Mouse (Mus musculus): ENCODE data around the gene Tnnt3. TPM values are rescaled to one million over a fixed set of nuclear protein-coding genes. Genes with fewer than 3 reads are reported as not detected.

Gene Tnnt3
- total RNA-seq, 2 experiments from 2014 or later: 2.0 TPM; not detected in 1

DNA sequence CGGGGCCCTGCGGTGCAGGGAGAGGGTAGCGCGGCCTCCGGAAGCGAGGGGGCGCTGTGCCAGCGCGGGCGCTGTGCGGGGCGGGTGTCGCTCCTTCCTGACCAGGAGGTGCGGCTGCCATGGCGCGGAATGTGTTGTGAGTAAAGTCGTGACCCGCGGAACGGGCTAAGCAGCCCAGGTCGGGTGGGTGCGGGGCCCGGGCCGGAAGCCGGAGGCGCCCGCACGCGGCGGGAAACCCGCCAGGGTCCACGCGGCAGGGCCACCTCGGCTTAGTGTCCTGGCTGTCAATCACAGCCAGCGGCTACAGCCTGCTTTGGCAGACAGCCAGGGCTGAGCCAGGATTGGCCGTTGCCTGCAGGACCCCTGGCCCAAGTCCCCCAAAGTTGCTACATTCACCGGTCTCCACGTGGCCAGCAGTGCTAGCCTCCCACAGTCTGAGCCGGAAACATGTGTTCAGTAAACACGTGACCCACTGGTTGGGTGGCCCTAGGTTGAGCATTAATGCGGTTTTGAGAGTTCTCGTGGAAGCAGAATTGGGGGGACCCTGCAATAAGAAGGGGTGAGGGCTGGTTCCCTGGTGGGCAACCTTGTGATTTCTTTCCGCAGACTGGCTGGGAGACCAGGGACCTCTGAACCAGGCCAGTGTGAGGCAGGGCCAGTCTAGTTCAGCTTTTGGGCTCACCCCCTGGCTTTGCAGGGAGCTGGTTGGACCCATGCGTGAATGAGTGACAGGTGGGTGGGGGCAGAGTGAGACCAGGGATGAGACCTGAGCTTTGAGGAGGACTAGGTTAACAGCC, 34.6 kb downstream of the Tnnt3 start:
- peak; percentile 72 for DNase-seq (ENCODE audit: low spot score)
- intact Hi-C loops (cut with DNase I): no loop called here

DNA sequence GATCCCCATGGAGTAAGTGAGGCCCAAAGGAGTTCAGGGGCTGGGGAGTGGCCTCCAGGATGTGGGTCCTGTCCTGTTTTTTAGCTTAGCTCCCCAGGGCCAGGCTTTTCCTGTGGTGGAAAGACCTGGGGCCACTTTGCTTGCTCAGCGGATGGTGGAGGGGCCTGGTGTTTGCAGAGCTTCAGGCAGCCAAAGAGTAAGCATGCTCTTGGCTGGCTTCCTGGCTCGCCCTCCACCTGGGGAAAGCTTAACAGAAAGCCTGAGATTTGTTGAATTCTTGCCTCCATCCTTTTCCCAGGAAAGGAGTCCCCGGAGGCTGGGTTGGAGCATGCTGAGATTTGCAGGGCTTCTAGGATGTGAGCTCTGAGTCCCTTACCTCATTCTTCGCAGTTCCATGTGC, 36.5 kb downstream of the Tnnt3 start:
- DNase-seq (ENCODE audit: low spot score): no peak
- intact Hi-C loops (cut with DNase I): loop anchor here (5.0 kb wide), 2 partner anchors 53 to 137 kb away; no protein-coding TSS in a partner anchor

DNA sequence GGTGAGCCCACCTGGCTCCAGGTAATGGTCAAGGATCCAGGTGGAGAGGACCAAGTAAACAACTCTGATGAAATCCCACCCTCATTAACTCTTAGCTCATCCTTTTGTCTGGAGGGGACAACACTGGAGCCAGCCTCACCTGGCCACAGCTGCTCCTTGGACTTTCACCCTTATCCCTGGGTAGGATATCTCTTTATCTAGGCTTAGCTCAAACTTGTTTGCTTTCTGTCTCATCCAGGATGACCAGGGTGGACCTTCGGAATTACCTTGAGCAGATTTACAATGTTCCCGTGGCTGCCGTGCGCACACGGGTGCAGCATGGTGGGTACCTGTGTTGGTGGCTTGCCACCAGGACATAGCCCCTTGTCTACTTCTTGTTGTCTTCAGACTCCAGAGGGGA, 37.2 kb downstream of the Tnnt3 start:
- intact Hi-C loops (cut with DNase I): loop anchor here (5.0 kb wide), 2 partner anchors 54 to 136 kb away; no protein-coding TSS in a partner anchor

DNA sequence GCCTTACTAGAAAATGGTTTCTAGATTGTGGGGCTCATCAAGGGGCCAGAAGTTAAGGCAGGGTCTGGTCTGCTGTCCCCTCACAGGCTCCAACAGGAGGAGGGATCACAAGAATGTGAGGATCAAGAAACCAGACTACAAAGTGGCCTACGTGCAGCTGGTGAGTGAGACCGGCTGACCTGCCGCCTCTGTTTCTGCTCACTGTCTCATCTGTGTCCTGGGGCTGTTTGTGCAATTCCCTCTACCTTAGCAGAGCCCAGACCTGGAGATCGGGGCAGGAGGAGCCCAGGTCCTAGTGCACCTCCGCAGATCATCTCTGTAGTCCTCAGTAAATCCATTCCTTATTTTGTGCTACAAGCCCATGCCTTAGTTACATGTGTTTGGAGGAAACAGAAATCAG, 38.5 kb downstream of the Tnnt3 start:
- no peak for DNase-seq (ENCODE audit: low spot score)
- intact Hi-C loops (cut with DNase I): loop anchor here (5.0 kb wide), 2 partner anchors 55 to 135 kb away; no protein-coding TSS in a partner anchor

More for the DNA sequence above, 37.2 kb downstream of the Tnnt3 start:
- no peak for DNase-seq (ENCODE audit: low spot score)

DNA sequence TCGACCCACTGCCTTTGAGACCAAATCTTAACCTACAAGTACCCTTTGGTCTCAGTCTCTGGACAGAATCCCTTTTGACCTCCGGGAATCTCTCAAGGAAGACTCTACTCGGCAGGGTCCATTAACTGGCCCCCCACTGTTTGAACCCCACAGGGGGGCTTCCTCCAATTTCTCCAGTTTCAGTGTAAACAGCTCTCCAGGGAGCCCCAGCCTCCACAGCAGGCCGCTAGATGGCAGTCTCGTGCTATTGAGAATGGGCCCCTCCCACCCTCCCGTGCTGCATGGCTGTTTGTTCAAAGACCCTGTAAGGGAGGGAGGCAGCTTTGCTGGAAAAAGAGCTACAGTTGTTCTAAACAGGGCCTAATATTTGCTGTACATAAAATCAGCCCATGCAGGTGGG, 39.2 kb downstream of the Tnnt3 start:
- DNase-seq (ENCODE audit: low spot score): no peak
- intact Hi-C loops (cut with DNase I): loop anchor here (2.0 to 5.0 kb wide), 3 partner anchors 43 to 134 kb away; no protein-coding TSS in a partner anchor

DNA sequence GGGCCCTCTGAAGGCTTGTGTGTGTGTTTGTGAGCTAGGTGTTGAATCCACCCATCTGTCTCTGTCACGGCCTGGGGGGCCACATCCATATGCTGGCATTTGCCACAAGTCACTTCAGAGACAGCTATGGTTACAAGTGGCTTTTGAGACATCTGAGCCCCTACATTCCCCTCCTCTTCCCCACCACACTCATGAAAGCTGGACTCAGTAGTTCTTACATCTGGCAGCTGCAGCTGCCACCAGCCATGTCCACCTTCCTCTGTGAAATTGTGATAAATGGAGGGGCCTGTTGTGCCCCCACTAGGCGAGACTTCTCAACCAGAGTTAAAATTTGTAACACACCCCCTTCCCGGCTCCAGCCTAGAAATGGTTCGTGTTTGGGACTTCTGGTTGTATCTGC, 39.7 kb downstream of the Tnnt3 start:
- intact Hi-C loops (cut with DNase I): loop anchor here (2.0 to 5.0 kb wide), 3 partner anchors 43 to 134 kb away; no protein-coding TSS in a partner anchor
- no peak for DNase-seq (ENCODE audit: low spot score)

DNA sequence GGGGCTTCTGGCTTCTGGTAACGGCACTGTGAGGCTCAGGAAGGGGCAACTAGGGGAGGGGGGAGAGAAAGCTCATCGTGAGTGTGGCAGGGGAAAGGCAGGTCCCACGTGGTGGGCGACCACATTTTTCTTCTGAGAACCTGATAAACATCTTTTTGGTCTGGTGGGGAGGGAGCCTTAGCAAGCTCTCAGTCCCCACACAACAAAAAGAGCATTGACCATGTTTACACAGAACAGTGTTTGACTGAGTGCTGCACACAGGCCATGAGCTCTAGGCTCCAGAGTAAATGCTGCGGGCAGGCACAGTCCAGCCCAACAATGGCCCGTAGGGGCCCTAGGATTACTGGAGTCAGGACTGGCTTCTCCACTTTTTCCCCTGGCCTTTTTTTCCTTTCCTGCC, 40.1 kb downstream of the Tnnt3 start:
- intact Hi-C loops (cut with DNase I): loop anchor here (2.0 to 5.0 kb wide), 3 partner anchors 42 to 134 kb away; no protein-coding TSS in a partner anchor
- no peak for DNase-seq (ENCODE audit: low spot score)

DNA sequence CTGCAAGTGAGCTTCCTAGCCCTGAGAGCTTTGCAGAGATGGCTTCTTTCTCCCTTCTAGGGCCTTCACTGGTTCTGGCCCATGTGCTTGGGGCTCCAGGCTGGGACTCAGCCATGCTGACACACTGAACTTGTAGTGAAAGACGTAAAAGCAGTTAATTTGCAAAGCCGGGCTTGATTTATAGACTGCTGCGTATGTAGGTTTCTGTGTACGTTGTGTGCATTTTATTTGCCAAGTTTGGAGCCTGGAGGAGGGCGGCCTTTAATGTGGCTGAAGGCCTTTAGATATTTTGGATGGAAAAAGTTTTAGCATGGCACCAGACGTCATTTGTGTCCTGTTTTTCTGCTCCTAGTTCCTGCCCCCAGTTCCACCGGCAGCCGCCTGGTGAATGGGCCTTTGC, 41.2 kb downstream of the Tnnt3 start:
- intact Hi-C loops (cut with DNase I): loop anchor here (2.0 to 5.0 kb wide), 3 partner anchors 41 to 132 kb away; no protein-coding TSS in a partner anchor
- DNase-seq (ENCODE audit: low spot score): no peak

DNA sequence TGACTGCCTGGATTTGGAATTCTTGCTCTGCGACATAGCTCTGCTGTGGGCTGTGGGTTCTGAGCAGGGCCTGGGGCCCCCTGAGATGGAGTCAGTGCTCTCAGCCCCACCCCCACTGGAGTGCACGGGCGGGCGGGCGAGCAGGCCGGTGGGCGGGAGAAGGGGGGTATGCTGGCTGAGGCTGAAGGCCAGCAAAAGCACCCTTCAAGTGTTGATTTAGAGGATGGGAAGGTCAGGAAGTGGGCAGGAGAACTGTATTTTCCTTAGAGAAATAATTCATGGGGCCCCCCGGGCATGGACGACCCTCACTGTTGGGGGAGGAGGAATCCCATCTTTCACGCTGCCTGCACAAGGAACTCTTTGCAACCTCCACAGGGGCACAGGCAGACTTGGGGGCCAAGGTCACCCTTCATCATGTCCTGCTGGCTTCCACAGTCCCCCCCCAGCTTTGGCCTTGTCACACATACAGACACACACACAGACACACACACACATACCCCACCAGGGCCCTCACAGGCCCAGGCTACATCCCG, 44.2 kb downstream of the Tnnt3 start:
- no peak for DNase-seq (ENCODE audit: low spot score)
- intact Hi-C loops (cut with DNase I): no loop called here

DNA sequence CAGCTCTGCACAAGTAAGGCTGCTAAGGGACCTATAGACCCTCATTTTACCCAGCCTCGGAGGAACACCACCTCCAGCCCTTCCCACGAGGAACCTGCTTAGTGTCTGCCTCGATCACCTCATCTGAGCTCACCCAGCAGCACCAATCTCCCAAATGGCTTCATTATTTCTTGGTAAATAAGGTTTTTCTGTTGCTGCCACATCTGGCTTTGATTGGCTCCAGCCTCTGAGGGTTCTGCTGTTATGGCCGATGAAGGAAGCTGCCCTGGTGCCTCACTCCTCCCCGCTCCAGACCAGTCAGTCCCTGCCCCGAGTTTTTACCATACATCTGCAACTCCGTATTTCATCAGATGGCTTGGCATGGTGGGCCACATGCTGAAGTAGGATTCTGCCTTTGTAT, 47.3 kb downstream of the Tnnt3 start:
- DNase-seq (ENCODE audit: low spot score): no peak
- intact Hi-C loops (cut with DNase I): no loop called here

DNA sequence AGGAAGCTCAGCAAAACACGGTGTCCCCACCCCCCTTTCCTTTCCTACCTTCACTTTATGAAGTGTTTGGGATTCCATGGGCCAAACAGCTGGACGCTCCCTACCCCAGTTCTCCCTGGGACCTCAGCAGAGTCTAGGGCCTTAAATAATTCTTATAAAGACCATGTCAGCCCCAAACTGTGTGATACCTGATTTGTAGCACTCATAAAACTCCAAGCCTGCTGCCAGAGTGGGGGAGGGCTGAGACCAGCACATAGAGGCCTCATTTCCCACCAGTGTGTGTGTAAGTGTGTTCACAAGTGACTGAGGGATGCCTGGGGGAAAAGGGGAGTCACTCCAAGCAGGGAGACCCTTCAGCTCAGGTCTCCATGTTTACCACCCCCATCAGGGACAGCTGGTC, 49.2 kb downstream of the Tnnt3 start:
- DNase-seq (ENCODE audit: low spot score): no peak
- intact Hi-C loops (cut with DNase I): no loop called here

DNA sequence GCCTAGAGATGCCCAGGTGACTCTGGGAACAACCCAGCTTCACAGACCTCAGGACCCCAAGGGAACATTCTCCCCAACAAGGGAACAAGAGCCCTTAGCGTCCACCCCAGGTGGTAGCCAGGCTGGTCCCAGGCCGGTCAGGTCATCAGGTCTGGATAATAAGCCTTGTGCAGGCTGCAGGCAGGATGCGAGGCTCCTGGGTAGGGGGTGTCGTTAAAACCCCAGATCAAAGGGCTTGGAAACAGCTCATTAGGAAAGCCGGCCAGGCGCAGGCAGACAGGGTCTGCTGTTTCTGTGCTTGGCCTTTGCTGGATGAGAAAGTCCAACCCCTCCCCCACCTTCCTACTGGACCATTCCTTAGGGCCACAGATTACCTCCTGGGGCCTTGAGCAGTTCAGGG, 50.1 kb downstream of the Tnnt3 start:
- intact Hi-C loops (cut with DNase I): no loop called here
- DNase-seq (ENCODE audit: low spot score): no peak

DNA sequence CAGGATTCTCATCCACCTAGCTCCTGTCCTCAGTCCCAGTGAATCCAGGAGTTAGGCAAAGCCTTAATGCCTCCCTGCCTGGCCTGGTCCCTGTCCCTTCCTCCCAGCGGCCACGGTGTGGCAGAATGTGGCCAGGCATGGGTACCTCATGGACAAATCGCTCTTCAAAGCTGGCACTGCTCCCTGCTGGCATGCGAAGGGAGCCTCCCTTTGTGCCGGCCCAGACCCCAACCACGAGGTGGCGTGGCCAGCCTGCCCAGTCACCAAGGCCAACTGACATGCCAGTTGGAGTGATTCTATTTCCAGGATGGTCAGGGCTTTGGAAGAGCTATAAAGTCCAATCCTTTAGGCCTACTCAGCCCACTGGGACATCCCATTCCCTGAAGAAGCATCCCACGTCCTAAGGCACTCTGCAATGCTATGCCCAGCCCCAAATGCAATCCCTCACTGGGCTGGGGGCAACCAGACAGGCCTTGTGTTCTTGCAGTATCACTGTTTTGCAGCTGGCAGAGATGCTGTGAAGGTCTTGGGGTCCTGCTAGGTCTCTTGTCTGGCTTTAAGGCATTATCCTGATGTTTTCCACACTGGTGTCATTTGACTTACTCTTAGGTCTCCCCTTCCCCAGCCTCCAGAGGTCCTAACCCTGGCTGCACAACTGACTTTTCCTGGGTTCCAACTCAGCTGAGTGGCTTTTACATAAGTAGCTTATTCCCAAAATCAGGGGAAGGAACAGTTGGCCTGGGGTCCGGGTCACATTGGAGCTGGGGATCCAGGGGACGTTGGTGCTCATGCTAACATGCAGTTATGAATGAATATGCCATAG, 51.5 kb downstream of the Tnnt3 start:
- DNase-seq (ENCODE audit: low spot score): no peak
- intact Hi-C loops (cut with DNase I): no loop called here

DNA sequence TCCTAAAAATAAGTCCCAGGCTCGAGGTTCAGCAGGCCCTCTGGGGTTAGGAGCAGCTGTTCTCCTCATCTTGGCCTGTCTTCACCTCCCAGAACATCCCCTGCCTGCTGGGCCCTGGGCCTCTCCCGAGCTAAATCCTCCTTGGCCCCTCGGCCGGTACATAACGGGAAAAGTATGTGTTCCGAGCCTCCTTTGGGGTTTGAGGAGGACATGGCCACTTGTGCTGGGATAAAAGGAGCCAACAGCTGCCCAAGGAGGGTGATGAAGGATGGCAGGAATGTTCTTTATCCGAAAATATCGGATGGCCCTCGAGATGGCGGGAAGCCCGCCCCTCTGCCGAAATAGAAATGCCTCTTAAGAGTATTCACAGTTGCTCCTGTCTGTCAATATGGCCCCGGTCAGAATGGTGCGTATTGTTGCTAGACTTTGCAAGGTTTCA, 52.3 kb downstream of the Tnnt3 start:
- no peak for DNase-seq (ENCODE audit: low spot score)
- intact Hi-C loops (cut with DNase I): no loop called here

DNA sequence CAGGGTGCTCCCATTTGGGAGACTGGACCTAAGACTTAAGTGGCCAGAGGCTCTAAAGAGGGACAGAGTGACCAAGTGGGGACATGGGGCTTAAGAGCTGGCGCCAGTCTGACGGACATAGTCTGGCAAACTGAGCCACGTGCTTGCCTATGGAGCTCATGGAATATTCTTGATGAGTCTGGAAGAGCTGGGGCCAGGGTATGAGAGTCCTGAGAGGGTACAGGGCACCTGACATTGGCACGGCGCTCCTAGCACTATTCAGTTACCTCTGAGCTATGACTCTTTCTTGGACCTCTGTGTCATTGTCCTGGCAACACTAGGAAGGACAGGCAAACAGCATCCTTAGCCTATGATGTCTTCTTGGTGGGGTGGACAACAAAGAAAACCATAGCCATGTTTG, 53.1 kb downstream of the Tnnt3 start:
- no peak for DNase-seq (ENCODE audit: low spot score)
- intact Hi-C loops (cut with DNase I): no loop called here

DNA sequence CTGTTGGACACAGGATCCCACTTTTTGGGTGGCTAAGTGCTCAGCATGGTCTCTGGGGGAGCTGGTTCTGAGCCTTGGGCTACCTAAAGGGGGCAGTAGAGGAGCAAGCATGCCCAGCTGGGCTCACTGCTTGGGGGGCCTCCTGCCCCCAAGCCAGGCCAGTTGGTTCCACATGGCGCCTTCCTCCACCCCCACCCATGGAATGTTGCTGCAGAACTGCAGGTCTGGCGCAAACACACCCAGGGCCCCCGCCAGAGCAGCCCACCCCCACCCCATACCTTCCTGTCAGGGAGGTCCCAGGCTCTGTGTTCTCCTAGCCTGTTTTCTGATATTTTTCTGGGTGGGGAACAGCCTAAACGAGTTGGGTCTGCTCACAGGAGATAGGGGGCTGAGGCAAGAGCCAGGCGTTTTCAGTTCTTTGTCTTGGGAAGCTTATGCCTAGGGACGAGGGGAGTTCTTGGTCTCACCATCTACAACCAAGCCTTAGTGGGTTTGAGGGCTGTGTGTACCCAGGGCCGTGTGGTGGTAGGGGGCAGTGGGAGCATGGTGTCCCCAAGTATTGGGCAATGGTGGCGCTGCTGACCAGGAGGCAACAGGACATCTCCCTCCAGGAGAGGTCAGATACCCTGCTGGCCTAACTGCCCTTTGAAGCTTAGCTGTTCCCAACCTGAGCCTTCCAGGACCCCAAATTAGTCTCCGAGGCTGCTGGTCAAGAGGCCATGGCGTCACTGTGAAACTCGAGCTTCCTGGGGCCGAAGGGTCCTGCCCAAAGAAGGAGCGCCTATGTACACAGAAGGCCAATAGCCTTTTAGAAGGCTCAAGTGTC, 54.2 kb downstream of the Tnnt3 start:
- intact Hi-C loops (cut with DNase I): no loop called here
- no peak for DNase-seq (ENCODE audit: low spot score)

DNA sequence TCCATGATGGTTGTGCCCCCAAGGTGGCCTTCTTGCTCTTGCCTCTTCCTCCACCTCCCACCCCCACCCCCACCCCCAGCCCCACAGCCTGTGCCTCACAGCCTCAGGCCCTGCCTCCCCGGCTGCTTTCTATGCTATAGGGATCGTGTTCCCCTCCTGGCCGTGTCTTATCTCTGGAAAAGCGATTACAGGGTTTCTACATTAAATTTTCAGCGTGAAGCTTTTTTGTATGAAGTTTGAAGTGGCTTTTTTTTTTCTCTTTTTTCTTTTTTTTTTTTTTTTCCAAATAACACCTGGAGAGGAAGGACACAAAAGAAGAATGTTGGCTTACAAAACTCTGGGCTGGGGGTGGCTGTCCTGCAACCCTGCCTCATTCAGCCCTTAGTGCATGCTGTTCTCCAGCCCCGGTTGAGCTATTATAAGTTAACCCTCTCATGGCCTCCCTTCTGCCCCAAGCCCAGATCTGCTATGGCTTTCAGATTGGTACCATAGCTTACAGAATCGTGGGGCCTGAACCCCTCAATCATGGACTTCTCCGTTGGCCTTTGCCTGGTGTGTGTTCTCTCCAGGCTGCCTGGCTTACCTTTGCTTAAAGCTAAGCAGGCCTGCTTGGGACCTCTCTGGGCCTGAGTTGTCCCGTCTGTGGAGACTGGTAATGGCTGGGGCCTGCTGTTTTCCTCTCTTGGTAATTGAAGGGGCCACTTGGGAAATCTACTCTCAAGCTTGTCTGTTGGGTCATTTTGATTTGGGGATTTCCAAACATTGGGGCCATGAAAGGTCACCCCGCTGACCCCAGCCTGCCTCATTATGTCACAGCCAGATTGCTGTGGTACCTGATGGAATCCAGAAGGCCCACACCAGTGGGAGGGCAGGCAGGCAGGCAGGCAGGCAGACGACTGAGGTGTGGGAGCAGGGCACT, 55.0 kb downstream of the Tnnt3 start:
- intact Hi-C loops (cut with DNase I): no loop called here
- no peak for DNase-seq (ENCODE audit: low spot score)

DNA sequence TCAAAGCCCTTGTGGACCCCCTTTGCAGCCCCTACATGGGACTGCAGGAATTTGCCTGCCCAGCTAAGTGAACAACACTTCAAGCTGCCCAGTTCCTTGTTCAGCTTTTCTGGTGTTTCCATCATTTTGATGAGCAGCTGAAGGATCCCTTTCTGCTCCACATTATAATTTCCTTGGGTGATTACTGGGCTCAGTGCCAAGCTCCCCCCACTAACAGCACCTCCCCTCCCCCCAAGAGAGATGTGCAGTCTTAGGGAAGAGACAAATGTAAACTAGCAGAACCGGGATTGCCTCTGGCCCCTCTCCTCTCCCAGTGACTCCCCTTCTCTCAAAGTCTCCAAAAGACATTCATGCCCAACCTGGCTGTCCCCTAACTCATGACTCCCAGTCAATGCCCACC, 56.0 kb downstream of the Tnnt3 start:
- DNase-seq (ENCODE audit: low spot score): no peak
- intact Hi-C loops (cut with DNase I): no loop called here

Data from heart, postnatal 25 days (tissue).